Mouse (Mus musculus): ENCODE data around the gene Cbfa2t2. TPM values are rescaled to one million over a fixed set of nuclear protein-coding genes. Genes with fewer than 3 reads are reported as not detected.
A peak's percentile ranks its signal among the peaks of the same experiment; 100 is the strongest.

Cbfa2t2 gene
- polyA plus RNA-seq, 1 experiment from 2014 or later = 15.1 TPM

DNA sequence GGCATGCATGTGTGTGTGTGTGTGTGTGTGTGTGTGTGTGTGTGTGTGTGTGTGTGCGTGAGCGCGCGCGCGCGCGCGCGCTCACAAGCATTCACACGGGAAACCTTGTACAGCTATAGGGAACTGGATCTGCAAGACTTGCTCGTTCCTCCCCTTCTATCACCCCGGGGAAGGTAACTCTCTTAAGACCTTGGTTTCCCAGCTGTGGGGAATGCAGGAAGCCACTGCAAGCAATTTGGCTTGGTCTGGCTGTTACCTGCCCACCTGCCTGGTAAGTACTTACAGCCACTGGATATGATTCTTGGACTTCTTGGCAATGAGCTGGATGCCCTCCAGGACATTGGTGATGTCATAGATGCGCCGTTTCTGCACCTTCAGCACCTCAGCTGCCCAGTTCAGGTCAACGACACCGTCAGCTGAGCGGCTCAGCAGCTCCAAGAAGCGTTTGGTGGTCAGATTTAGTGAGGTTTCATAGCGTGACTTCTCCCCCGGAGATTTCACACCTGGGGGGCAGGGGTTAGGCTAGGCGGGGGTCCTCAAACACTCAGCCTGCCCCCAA, 127.4 kb downstream of the Cbfa2t2 start:
- peaks cover 72% of the 10 kb centered on the region for H3K36me3 ChIP-seq

DNA sequence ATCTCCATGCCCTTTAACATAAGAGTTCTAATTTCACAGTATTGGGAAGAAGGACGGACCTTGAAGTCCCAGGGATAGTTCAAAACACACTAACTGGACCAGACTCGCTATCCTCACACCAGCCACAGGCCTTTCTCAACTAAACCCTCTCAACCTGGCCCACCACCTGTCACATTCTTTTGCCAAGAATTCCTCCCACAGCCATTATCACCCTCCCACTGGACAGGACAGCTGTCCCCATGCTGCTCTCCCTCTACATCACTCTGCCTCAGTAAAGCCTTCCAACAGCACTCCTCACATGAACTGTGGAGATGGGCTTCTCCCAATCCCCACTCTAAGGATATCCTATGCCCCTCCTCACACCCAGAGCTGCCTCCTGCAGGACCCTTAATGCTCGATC, 129.3 kb downstream of the Cbfa2t2 start:
- no peak for ATAC-seq
- Histone ChIP-seq H3K27me3 (replicated peaks) (no peaks in the 10 kb centered on the region), H3K4me2 (no peak overlapping the region; the same call in 1 of the 2 replicates), H3K27ac (peak overlapping the region; percentile 4; the same call in 1 of the 2 replicates), H3K36me3 (peaks cover 61% of the 10 kb centered on the region), H3K4me1 (peaks cover 50% of the 10 kb centered on the region), H3K9me3 (replicated peaks) (no peaks in the 10 kb centered on the region), H3K4me3 (no peak overlapping the region), H3K9ac (no peak overlapping the region)
- WGBS (ENCODE audit: insufficient replicate concordance) = 88% methylated on average over 3 of the region's 3 CpGs

More for the DNA sequence above, 127.4 kb downstream of the Cbfa2t2 start:
- 94% methylated on average over 21 of the region's 22 CpGs for WGBS (ENCODE audit: insufficient replicate concordance)
- Histone ChIP-seq H3K4me1 (peaks cover 54% of the 10 kb centered on the region), H3K27ac (peak overlapping the region; percentile 9; the same call in 1 of the 2 replicates), H3K9me3 (replicated peaks) (no peaks in the 10 kb centered on the region), H3K4me2 (no peak overlapping the region), H3K9ac (no peak overlapping the region), H3K27me3 (replicated peaks) (no peaks in the 10 kb centered on the region), H3K4me3 (no peak overlapping the region)
- ATAC-seq = no peak

DNA sequence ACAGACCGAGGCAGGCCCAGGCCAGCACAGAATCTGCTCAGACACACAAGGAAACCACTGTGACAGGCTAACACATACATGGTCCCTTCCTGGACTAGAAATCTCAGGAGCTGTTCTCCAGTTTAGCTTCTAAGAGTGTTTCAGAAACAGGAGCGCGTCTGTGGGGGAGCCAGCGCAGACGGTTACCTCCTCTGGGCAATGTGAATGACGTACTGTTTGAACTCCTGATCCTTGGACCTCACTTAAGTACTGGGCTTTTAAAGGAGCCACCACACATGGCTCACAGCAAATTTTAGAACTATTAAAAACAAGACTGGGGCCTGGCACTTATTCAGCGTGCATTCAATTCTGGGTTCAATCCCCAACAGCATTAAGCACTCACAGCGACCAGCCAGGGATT, 130.4 kb downstream of the Cbfa2t2 start:
- no peak overlapping the region for H3K27ac ChIP-seq
- peaks cover 60% of the 10 kb centered on the region for H3K4me1 ChIP-seq
- 78% methylated on average over 8 of the region's 8 CpGs for WGBS (ENCODE audit: insufficient replicate concordance)
- H3K27me3 ChIP-seq (replicated peaks) = no peaks in the 10 kb centered on the region
- peak overlapping the region; percentile 21; the same call in 1 of the 2 replicates for H3K4me2 ChIP-seq
- peaks cover 50% of the 10 kb centered on the region for H3K36me3 ChIP-seq
- no peak overlapping the region for H3K4me3 ChIP-seq
- no peaks in the 10 kb centered on the region for H3K9me3 ChIP-seq (replicated peaks)
- H3K9ac ChIP-seq = no peak overlapping the region
- no peak for ATAC-seq

DNA sequence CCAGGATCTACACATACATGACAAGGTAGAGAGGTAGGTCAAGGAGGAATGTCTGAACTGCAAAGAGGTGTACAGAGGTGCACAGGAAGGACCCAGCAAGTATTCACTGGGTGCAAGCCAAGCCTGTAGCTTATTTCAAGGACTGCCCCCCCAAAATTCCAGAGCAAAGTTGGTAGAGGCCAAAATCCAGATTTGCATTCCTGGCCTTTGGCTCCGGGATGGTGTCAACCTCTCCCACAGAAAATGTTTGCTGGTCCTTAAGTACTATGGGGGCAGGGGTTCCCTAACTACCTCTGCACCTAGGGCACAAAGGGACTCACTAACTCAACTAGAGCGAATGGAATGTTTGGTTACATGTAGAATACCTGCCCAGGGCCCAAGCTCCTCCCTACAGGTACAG, 131.5 kb downstream of the Cbfa2t2 start:
- Histone ChIP-seq H3K9ac (peak overlapping the region; percentile 87), H3K4me1 (peaks cover 63% of the 10 kb centered on the region), H3K4me3 (peak overlapping the region; percentile 86), H3K4me2 (peak overlapping the region; percentile 81), H3K9me3 (replicated peaks) (no peaks in the 10 kb centered on the region), H3K27me3 (replicated peaks) (no peaks in the 10 kb centered on the region), H3K27ac (peak overlapping the region; percentile 91), H3K36me3 (peaks cover 39% of the 10 kb centered on the region)
- ATAC-seq = no peak
- 64% methylated on average over 2 of the region's 2 CpGs for WGBS (ENCODE audit: insufficient replicate concordance)

DNA sequence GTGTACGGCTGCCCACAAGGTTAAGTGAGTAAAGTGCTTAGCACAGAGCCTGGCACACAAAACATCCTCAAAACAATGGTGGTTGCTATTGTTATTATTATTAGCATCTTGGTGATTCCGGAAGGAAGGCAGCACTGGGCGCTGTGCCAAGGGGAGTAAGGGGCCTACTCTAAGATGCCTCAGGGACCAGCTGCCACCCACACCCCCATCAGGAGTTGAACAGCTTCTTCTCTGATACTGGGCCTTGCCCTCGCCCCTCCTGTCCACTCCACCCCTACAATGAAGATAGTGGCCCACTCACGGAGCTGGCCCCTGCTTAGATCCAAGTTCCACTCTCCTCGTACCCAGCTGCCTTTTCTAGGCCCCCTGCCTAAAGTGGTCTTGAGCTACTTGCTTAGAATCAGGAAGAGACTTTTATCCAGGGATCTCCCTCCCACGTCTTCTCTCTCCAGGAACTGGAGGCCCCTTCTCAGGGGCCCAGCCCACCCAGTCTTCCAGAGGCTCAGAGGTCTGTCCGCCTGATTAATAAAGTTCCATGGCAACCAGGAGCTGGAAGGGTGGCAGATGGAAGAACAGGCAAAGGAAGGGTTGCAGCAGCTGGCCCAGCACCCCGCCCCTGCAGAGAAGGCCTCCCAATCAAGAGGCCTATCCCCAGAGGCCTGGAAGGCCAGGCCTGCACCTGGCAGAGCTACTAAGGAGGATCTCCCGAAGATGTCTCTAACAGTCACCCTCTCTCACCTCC, 132.2 kb downstream of the Cbfa2t2 start:
- peak overlapping the region; percentile 87 for H3K9ac ChIP-seq
- peak overlapping the region; percentile 81 for H3K4me2 ChIP-seq
- peaks cover 63% of the 10 kb centered on the region for H3K4me1 ChIP-seq
- no peaks in the 10 kb centered on the region for H3K9me3 ChIP-seq (replicated peaks)
- no peak for ATAC-seq
- peaks cover 31% of the 10 kb centered on the region for H3K36me3 ChIP-seq
- H3K4me3 ChIP-seq = peak overlapping the region; percentile 86
- WGBS (ENCODE audit: insufficient replicate concordance) = 17% methylated on average over 10 of the region's 10 CpGs
- H3K27ac ChIP-seq = peak overlapping the region; percentile 91
- no peaks in the 10 kb centered on the region for H3K27me3 ChIP-seq (replicated peaks)

DNA sequence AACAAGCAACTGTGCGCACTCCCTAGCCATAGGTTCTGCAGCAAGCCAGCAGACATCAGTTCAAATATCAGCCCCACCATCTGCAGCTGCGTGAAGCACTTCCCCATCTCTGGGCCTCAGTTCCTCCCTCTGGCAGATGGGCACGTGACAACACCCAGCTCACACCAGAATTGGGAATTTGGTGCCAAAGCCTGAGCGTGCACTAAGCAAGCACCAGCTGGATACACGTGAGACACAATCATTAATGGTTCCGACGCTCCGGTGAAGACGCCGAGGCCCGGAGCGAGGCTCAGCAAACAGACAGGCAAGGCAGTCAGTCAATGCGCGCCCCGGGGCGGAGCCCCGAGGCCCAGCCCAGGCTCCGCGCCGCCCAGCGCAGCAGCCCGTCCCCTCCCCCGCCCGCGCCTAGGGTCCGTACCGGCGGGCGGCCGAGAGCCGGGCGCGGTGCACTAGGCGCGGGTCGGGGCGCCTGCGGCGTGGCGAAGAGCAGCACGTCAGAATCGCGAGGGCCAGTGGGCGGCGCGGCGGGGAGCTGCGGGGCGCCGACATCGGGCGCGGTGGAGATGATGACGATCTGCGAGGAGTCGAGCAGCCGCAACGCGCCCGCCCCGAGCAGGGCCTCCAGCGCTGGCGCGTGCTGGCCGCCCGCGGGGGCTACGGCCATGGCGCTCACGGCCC, 132.9 kb downstream of the Cbfa2t2 start:
- Histone ChIP-seq H3K27me3 (replicated peaks) (no peaks in the 10 kb centered on the region), H3K36me3 (peaks cover 24% of the 10 kb centered on the region), H3K4me1 (peaks cover 63% of the 10 kb centered on the region), H3K9ac (peak overlapping the region; percentile 87), H3K4me3 (peak overlapping the region; percentile 86), H3K4me2 (peak overlapping the region; percentile 81), H3K9me3 (replicated peaks) (no peaks in the 10 kb centered on the region), H3K27ac (peak overlapping the region; percentile 91)
- peak; percentile 80 for ATAC-seq
- WGBS (ENCODE audit: insufficient replicate concordance) = under 1% methylated on average over 53 of the region's 70 CpGs

DNA sequence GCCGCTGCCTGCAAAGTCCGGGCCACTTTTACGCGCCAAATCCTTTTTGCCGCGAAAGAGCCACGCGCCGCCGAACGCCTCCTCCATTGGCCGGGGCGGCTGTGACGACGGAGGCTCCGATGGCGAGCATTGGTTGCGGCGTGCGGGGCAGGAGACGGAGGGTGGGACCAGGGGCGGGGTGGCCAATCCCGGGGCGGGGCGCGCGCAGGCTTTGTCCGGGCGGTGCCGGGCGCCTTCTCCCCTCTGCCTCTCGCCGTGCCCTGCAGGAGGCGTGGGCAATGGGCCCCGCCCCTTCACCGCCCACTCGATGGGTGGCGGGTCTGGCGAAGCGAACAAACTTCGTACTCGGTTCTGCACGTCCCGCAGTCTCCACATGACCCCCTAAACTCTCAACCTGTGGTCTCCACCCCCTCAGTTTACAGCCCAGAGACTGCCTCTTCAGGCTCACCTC, 133.6 kb downstream of the Cbfa2t2 start, which contains the start of gene E2f1:
Gene E2f1, minus strand, starts transcription at position 57 of the 451 bp plus-strand sequence.
- peaks cover 61% of the 10 kb centered on the region for H3K4me1 ChIP-seq
- peaks cover 18% of the 10 kb centered on the region for H3K36me3 ChIP-seq
- no peaks in the 10 kb centered on the region for H3K27me3 ChIP-seq (replicated peaks)
- H3K4me2 ChIP-seq = peak within 1 kb of the TSS; percentile 81
- ATAC-seq = peak; percentile 96
- no peaks in the 10 kb centered on the region for H3K9me3 ChIP-seq (replicated peaks)
- peak within 1 kb of the TSS; percentile 91 for H3K27ac ChIP-seq
- 0% methylated on average over 43 of the region's 44 CpGs for WGBS (ENCODE audit: insufficient replicate concordance)
- peak within 1 kb of the TSS; percentile 87 for H3K9ac ChIP-seq
- peak within 1 kb of the TSS; percentile 86 for H3K4me3 ChIP-seq

DNA sequence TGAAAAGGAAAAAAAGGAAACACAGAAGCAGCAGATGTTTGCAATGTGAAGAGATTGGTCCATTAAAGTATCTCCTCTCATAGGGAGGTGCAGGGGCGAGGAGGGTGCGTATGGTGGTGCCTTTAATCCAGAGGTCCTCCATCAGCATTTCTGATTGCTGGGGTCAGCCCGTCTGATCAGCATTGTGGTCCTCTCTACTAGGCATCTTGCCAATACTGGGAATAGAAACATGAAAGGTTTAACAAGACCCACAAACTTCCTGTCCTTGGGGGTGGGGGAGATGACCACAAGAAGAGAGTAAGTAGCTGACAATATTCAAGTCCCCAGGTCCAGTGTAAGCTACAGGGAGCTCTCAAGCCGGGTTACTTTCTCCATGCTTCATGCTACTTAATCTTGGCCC, 134.4 kb downstream of the Cbfa2t2 start:
- H3K4me1 ChIP-seq = peaks cover 52% of the 10 kb centered on the region
- peak overlapping the region; percentile 68 for H3K9ac ChIP-seq
- H3K27ac ChIP-seq = peak overlapping the region; percentile 62

DNA sequence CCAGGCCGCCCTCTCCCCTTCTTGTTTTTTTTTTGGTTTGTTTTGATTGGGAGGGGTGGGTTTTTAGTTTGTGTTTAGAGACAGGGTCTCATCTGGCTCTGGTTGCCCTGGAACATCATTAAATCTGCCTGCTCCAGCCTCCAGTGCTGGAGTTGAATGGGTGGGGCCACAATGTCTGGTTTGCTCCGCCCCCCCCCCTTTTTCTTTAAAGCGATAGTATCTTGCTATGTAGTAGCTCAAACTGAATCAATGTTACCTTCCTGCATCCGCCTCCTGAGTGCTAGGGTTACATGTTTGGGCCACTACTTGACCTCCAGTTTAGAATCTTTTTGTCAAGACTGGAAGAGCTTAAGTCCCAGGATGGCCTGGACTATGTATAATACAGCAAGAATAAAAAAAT, 135.0 kb downstream of the Cbfa2t2 start:
- no peak for ATAC-seq
- WGBS (ENCODE audit: insufficient replicate concordance) = 46% methylated on average over 4 of the region's 4 CpGs
- H3K9me3 ChIP-seq (replicated peaks) = no peaks in the 10 kb centered on the region
- H3K4me1 ChIP-seq = peaks cover 48% of the 10 kb centered on the region
- peak overlapping the region; percentile 68; the same call in 1 of the 2 replicates for H3K9ac ChIP-seq
- H3K36me3 ChIP-seq = peaks cover 4% of the 10 kb centered on the region; the same call in 1 of the 2 replicates
- no peak overlapping the region for H3K4me3 ChIP-seq
- H3K27me3 ChIP-seq (replicated peaks) = no peaks in the 10 kb centered on the region
- H3K4me2 ChIP-seq = peak overlapping the region; percentile 81; the same call in 1 of the 2 replicates
- H3K27ac ChIP-seq = 0 out of 2 replicates have a peak overlapping the region, but pooled peaks have one; percentile 62

More for the DNA sequence above, 134.4 kb downstream of the Cbfa2t2 start:
- peaks cover 10% of the 10 kb centered on the region; the same call in 1 of the 2 replicates for H3K36me3 ChIP-seq
- WGBS (ENCODE audit: insufficient replicate concordance) = 35% methylated on average over 4 of the region's 4 CpGs
- peak overlapping the region; percentile 86 for H3K4me3 ChIP-seq
- ATAC-seq = no peak
- H3K27me3 ChIP-seq (replicated peaks) = no peaks in the 10 kb centered on the region
- H3K9me3 ChIP-seq (replicated peaks) = no peaks in the 10 kb centered on the region
- peak overlapping the region; percentile 81 for H3K4me2 ChIP-seq

DNA sequence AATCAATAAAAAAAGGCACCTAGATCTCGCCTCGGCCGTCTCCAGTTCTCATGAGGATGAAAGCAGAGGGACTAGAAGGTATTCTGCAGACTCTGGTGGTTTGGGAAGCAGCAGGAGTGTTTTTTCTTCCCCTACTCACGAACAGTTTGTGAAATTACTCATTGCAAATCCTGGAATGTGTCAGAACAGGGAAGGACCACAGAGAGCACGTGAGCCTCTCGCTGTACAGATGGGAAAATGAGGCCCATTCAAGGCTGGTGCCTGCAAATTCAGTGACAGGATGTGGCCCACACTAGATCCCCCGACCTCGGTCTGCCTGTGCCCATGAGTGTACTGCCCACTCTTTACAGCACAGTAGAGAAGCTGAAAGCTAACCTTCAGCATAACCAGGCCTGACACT, 135.7 kb downstream of the Cbfa2t2 start:
- H3K27ac ChIP-seq = no peak overlapping the region
- no peak overlapping the region for H3K9ac ChIP-seq
- H3K4me2 ChIP-seq = no peak overlapping the region
- WGBS (ENCODE audit: insufficient replicate concordance) = 65% methylated on average over 8 of the region's 8 CpGs
- ATAC-seq = no peak
- H3K36me3 ChIP-seq = 0 out of 2 replicates have a peak, but pooled peaks cover 4% of the 10 kb centered on the region
- H3K27me3 ChIP-seq (replicated peaks) = no peaks in the 10 kb centered on the region
- no peak overlapping the region for H3K4me3 ChIP-seq
- peaks cover 44% of the 10 kb centered on the region for H3K4me1 ChIP-seq
- H3K9me3 ChIP-seq (replicated peaks) = no peaks in the 10 kb centered on the region

DNA sequence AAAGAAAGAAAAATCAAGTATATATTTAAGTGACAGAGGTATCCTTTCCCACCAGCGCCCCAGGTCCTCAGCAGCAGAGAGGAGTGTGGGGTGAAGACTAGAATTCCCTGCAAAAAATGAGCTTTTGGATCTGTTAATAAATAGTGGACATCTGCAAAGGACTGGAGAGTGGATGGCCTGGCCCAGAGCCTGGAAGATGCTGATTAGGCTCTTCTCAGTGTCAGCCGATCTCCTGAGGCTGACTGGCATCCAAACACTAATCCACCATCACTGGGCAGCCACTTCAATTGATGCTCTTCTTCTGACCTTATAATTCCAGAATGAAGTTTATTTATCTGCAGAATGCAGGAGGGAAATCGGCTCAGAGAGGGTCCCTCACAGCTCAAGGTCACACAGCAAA, 136.7 kb downstream of the Cbfa2t2 start:
- WGBS (ENCODE audit: insufficient replicate concordance) = 73% methylated on average over 3 of the region's 3 CpGs
- no peaks in the 10 kb centered on the region for H3K27me3 ChIP-seq (replicated peaks)

More for the DNA sequence above, 136.7 kb downstream of the Cbfa2t2 start:
- no peak for ATAC-seq
- no peak overlapping the region for H3K27ac ChIP-seq
- H3K4me1 ChIP-seq = peaks cover 34% of the 10 kb centered on the region
- H3K9me3 ChIP-seq (replicated peaks) = no peaks in the 10 kb centered on the region
- no peak overlapping the region for H3K9ac ChIP-seq
- no peak overlapping the region for H3K4me2 ChIP-seq
- H3K4me3 ChIP-seq = no peak overlapping the region
- H3K36me3 ChIP-seq = 0 out of 2 replicates have a peak, but pooled peaks cover under 1% of the 10 kb centered on the region

All from liver, embryonic 12.5 days (tissue).